Mouse (Mus musculus): ENCODE measurements around the gene Atrx. TPM values are rescaled to one million over a fixed set of nuclear protein-coding genes. Genes with fewer than 3 reads are reported as not detected.
"Not testable (repeated sequence)": the region's sequence is repeated elsewhere in the genome, so short reads cannot be mapped to it uniquely, and the experiment has no call there.

Atrx gene
- total RNA-seq (2021) = 10 to 100 TPM; 61.6 to 70.0 TPM

DNA sequence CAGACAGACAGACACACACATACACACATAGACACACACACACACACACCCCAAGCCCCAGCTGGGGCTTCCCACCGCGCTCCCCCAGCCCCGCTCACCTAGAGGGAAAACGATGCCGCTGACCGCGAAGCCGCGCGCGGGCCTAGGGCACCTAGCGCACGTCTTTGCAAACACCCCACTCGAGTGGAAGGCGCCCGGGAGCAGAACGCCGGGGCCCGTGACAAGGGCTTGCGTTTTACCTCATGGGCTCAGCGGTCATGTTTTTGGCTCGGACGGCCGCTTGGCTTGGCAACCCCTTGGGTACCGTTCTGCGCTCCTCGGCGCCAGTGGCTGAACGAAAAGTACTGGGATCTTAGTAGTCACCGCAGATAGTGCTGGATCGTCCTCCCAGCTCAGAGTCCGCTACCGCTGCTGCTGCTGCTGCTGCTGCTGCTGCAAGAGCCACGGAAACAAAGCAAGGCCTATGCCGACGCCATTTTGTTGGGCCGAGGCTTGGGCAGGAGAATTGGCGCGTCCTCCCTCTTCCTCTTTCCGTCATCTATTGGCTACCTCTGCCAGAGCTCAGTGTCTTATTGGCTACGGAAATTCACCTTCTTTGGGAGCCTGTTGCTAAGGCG, at the start of gene Atrx:
Gene Atrx (minus strand): TSS at position 543 of the 617 bp plus-strand sequence.
- intact Hi-C loops (cut with DNase I) = loop anchor here (10.0 kb wide), 1 partner anchor 256 kb away; the partner anchor contains the start of gene Pgk1
- peak; percentile 67 to 70 for DNase-seq

DNA sequence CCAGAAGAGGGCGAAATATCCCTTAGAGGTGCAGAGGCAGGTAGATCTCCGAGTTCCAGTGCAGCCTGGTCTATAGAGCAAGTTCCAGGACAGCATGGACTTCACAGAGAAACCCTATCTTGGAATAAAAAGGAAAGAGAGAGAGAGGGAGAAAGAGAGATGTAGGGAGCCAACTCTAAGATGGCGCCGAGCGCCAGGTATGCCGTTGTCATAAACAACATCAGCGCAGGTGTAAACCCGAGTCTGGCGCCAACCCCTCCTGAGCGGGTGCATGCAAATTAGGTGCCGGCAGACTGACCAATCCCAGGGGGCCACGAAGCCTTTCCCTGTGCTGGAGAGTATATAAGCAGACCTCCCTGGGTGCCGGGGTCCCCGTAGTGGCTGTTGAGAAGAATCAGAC, 27.9 kb upstream of the Atrx start:
- DNase-seq; intact Hi-C loops (cut with DNase I): not testable (repeated sequence)

DNA sequence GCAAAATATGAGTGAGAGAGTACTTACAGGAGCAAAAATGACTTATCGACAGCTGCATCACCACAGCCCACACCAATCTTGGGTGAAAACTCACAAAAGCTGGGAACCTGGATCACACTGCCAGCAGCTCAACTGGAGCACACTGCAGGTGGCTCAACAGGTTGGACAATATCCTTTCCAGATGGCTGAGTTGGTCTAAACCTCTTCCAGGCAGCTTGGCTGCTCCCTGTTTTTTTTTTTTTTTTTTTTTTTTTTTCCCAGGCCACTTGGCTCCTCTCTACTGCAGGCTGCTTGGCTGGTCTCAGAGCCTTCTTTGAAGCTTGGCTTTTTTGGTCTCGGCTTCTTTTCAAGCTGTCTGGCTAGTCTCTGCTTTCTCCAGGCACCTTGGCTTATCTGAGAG, 24.8 kb upstream of the Atrx start:
- no peak for DNase-seq
- intact Hi-C loops (cut with DNase I) = no loop called here

DNA sequence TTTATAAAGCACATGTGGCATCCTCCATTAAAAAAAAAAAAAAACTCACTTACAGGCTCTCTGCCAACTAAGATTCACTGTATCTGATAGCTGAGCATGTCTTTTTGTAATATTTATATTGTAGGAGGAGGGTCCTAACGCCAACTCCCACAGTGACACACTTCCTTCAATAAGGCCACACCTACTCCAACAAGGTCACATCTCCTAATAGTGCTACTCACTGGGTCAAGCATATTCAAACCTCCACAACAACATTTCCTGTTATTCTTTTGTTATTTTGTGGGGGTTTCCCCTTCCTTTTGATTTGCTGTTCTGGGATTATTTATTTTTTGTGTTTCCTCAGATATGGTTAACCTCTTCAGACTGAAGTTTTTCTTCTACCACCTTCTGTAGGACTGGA, 17.2 kb upstream of the Atrx start:
- intact Hi-C loops (cut with DNase I) = no loop called here

DNA sequence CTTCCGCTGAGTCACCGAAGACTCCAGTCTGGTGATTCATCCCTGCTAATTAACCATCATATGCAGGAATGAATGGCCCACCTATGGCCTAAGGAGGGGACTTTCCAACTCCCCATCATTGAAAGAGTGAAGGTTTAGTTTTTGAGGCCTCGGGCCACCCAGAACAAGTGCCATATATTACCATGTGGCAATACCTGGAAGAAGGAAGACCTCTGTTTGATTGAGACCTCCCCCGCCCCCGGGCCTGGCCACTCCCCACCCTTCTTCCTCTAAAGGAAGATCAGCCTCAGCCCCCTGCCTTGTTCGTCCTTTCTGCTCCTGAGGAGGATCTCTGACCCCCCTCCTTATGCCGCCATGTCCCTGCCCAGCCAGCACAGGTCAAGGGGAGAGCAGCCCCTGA, 10.0 kb upstream of the Atrx start:
- intact Hi-C loops (cut with DNase I) = no loop called here
- DNase-seq = no peak

More for the DNA sequence above, 17.2 kb upstream of the Atrx start:
- no peak for DNase-seq

DNA sequence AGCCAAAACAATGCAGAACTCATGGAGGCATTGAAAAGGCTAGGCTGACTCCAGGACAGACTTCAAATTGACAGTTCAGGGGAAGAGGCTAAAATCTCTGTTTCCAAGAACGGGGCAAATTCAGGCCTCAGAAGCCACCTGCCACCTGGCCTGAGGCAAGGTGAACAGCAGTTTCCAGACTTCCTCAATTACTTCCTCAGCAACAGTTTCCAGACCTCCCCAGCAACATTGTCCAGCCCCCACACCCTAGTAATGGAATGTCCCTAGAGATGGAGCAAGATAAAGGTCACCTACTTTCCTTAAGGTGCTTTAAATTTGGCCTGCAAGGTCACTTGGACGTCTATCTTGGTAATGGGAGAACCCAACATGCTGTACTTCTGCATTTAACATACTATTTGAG, 8.5 kb upstream of the Atrx start:
- DNase-seq = no peak

DNA sequence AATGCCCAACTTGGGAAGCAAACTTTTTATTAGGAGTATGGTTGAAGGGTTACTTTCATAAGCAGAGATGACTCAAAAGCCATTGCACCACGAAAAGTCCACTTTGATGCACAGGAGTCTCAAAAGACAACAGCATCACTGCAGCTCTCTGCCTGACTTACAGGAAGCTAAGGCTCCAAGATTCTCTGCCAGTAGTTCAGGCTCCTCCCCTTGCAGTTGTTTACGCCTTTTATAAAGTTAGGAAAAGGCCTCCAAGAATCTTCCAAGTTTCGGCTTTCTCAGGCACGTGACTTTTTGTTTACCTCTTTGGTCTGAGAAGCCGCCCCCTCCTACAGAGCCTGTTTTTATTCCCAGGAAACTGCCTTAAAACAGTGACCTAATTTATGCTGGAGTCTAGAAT, 5.1 kb upstream of the Atrx start:
- intact Hi-C loops (cut with DNase I) = no loop called here
- DNase-seq = peak in 1 of 2 experiments; percentile 18

More for the DNA sequence above, 8.5 kb upstream of the Atrx start:
- intact Hi-C loops (cut with DNase I) = no loop called here

DNA sequence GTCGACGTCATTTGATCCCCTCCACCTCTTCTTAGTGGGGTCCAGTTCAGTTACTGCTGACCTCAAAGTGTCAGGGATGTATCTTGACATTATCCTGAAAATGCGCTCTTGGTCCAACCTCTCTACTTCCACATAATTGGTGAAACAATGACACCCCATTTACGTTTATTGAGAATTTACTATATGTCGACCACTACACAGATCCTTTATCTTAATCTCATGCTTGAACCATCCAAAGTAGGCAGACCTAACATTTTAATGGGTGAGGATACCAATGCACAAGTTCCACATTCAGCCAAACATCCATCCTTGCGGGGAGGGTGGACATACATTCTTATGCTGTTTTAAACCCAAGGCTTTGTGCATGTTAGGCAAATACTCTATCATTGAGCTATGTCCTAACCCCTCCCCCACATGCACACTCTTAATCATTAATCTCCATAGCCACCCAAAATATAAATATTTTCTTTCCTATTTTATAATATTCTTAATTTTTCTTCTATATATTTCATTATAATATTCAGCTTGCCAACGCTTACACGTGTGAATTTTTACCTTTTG, 355 bp upstream of the Atrx start:
- no peak for DNase-seq
- intact Hi-C loops (cut with DNase I) = loop anchor here (10.0 kb wide), 1 partner anchor 255 kb away; the partner anchor contains the start of gene Pgk1

DNA sequence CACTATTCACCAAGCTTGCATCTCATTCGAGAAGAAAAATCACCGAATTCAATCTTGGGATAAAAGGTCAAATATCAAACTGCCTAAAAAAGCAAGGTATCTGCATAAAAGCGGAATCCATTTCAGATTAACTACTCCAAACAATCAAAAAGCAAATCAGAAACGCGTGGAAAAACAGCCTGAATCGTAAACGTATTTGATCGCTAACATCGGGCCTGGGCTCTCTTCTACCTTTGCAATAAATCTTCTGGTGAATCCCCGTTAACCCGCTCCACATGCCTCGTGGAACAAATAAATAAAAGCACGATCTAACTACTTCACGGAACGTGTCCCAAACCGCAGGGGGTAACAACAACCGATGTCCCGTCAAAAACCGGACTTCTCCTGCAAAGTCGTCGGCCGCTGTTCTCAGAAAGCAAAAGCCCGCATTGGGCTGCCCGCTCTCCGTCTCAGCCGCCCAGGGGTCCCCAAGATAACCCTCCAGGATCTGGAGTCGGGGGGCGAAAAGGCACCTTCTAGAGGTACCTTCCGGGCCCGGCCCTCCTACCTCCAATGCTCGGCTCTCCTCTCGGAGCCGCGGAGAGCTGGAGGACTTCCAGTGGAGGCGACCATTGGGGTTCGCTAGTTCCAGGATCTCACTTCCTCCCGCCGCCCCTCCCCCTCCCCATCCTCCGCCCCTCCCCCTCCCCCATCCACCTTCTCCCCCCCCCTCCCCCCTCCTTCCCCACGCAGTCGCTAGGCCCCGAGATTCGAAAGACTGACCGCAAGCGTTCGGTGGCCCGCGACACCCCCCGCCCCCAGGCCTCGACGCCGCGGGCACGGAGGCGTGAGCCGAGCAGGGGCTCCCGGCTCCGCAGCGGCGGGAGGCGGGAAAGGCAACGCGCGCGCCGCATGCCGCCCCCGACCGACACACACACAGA, 1.0 kb downstream of the Atrx start:
- DNase-seq = peak; percentile 37 to 52
- intact Hi-C loops (cut with DNase I) = loop anchor here (2.0 to 10.0 kb wide), 2 partner anchors 81 to 257 kb away; partner anchors contain the start of gene Pgk1

DNA sequence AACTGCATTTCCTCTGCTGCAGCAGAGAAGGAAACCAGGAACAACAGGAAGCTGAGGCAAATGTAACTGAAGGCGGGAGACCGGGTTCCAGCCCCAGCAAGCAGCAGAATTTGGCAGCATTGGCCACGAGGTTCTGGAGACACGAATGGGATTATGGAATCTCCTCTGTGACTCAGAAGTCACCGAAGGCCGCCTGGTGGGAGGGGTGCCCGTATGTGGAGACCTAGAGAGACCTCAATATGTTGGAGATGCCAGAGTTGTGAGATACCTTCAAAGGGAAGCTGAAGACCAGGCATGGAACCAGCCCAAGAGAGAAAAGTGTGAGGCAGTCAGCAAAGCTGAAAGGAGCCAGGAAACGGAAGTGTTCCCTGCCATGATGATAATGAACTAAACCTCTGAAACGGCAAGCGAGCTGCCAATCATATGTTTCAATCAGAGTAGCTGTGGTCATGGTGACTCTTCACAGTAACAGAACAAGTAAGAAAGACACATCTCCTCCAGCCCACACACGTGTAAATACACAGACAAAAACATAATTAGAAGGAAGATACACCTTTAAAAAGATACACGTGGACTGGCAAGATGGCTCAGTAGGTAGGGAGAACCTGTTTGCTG, 3.0 kb downstream of the Atrx start:
- peak; percentile 7 to 20 for DNase-seq
- intact Hi-C loops (cut with DNase I) = loop anchor here (2.0 to 10.0 kb wide), 2 partner anchors 83 to 259 kb away; partner anchors contain the start of gene Pgk1

DNA sequence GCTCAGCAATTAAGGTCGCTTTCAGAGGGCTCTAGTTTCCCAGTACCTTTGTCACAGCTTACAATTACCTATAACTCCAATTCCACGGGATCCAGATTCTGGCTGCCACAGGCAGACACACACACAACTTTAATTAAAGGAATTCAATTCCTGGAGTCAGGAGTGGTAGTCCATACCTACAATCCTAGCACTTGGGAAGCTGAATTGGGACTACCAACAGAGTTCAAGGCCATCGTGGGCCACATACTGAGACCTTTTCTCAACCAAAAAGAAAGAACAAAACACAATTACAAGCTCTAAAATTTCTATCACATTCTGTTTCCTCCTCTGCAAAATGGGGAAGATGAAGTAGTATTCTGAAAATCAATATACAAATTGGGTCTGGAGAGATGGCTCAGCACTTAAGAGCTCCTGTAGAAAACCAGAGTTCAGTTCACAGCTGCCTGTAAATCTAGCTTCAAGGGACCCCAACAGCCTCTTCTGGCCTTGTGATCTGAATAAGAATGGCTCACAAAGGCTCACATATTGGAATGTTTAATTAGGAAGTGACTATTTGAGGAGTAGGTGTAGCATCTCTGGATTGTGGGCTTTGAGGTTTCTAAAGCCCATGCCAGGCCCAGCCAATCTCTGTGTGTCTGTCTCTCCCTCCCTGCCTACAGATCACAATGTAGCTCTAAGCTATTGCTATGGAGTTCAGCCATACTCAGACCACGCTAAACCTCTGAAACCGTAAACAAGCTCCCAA, 4.7 kb downstream of the Atrx start:
- no peak for DNase-seq
- intact Hi-C loops (cut with DNase I) = loop anchor here (10.0 kb wide), 1 partner anchor 260 kb away; the partner anchor contains the start of gene Pgk1

DNA sequence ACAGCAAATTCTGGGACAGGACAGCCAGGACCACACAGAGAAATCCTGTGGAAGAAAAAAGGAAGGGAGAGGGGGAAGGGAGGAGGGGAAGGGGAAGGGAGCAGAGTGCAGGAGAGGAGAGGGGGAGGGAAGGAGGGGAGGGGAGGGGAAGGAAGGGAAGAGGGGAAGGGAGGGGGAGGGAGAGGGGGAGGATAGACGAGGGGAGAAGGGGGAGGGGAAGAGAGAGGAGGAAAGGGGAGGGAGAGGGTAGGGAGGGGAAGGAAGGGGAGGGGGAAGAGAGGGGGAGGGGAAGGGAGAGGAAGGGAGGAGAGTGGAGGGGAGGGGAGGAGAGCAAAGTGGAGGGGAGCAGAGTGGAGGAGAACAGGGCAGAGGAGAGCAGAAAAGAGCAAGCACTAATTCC, 5.3 kb downstream of the Atrx start:
- no peak for DNase-seq
- intact Hi-C loops (cut with DNase I) = loop anchor here (10.0 kb wide), 1 partner anchor 261 kb away; the partner anchor contains the start of gene Pgk1

DNA sequence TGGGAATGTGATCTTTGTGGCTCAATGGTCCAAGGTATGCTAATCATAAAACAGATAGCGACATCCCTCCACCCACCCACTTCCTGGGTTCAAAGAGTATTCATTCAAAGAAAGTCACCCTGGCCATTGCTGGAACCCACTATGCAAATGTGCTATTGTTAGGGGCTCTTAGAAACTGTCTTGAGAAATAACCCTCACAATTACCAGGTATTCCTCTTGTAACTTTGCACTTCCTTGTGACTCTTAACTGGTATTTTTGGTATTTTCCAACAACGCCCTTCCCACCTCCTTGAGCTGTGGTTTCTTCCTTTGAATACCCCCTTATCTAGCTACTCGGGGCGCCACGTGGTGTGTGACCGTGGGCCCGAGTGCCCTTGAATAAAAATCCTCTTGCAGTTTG, 6.2 kb downstream of the Atrx start:
- intact Hi-C loops (cut with DNase I) = loop anchor here (10.0 kb wide), 1 partner anchor 262 kb away; the partner anchor contains the start of gene Pgk1
- DNase-seq = not testable (repeated sequence)

DNA sequence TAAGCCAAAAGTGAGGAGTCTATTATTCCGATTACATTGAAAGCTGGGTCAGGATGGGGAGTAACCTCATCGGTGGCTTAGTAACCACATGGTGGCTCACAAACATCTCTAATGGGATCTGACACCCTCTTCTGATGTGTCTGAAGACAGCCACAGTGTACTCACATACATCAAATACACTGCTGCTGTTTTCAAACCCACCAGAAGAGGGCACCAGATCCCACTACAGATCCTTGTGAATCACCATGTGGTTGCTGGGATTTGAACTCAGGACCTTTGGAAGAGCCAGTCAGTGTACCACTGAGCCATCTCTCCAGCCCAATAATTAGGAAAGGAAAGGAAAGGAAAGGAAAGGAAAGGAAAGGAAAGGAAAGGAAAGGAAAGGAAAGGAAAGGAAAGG, 7.8 kb downstream of the Atrx start:
- intact Hi-C loops (cut with DNase I) = loop anchor here (10.0 kb wide), 1 partner anchor 263 kb away; the partner anchor contains the start of gene Pgk1

DNA sequence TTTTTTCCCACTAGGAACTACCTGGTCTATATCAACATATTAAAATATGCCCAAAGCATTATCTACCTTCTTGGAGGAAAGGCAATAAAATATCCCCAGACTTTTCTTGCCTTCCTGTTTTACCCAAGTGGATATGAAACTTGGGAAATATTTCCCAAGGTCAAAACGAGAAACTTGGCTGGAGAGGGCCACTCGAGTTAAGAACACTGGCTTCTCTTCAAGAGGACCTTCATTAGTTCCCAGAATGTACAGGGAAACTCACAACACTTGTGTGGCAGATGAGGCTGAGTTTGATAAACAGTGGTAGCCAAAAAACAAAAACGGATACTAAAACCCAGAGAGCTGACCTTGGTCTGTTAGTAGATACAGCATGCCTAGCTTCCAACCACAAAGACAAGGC, 17.5 kb downstream of the Atrx start:
- intact Hi-C loops (cut with DNase I) = no loop called here
- DNase-seq = no peak

More for the DNA sequence above, 7.8 kb downstream of the Atrx start:
- DNase-seq = peak; percentile 34 to 42

DNA sequence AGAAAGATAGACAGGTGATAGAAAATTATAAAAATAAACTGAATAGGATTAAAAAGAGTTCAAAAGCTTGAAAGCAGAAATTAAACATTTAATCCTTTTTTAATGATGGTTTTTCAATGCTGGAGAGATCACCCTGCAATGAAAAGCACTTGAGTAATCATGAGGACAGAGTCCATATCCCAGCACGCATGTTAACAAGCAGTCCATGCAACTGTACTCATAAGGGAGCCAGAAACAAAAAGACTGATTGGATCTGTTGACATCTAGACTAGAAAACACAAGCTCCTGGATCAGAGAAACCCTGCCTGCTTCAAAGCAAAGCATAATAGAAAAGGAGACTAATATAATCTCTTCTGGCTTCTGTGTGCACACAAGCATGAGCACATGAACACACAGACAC, 27.6 kb downstream of the Atrx start:
- intact Hi-C loops (cut with DNase I) = no loop called here

DNA sequence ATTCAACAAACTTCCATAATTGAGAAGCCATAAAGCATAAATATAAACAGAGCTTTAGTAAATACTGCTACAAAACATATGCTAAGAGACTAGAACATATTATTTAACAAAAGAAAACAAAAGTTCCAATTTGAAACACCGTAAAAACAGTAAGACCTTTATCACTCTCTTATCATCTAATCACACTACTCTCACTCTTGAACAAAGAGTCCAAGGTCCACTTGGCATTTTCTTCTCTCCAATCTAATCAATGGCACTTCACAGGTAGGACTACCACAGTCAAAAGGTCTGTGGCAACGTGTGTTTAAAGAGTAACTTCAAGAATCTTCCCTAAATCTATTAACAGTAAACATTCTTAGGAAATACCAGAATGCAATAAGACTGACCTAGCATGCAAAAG, 42.3 kb downstream of the Atrx start:
- no peak for DNase-seq
- intact Hi-C loops (cut with DNase I) = no loop called here

More for the DNA sequence above, 27.6 kb downstream of the Atrx start:
- no peak for DNase-seq

DNA sequence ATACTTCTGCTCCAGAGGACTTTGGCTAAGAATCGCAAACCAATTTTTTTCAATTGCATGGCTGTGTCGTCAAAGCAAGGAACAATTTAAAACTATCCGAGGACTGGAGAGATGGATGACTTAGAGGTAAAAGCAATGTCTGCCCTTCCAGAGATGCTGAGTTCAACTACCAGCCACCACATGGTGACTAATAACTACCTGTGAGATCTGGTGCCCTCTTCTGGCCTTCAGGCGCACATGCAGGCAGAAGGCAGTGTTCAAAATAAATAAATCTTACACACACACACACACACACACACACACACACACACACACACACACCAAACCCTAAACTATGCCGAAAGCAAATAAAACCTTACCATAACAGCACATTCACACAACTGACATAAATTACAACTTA, 64.8 kb downstream of the Atrx start:
- DNase-seq = peak; percentile 6 to 7
- intact Hi-C loops (cut with DNase I) = no loop called here

DNA sequence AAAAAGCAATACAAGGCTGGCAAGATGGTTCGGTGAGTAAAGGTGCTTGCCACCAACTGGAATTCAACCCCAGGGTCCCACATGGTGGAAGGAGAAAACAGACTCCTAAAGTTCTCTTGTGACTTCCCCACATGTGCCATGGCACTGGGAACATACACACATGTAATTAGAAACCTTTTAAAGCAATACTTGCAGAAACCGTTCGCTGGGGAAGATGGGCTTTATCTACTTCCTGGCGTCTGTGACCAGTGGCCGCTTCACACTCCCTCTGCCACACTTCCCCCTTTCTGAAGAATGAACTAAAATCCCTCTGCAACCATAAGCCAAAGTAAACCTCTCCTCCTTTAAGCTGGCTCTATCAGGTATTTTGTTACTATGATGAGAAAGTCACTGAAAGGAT, 104.7 kb downstream of the Atrx start:
- intact Hi-C loops (cut with DNase I) = no loop called here

More for the DNA sequence above, 104.7 kb downstream of the Atrx start:
- no peak for DNase-seq
